Mouse (Mus musculus): ENCODE data around the gene Kcnma1.

GRCm38 (mm10) chr14:23645361-23646063 lies 368.8 kb downstream of the Kcnma1 start:
- TF ChIP-seq CTCF (conservative IDR thresholded peaks at IDR 0.05; ENCODE audit: low read length) (no peak), POU5F1 (IDR thresholded peaks at IDR 0.05; ENCODE audit: borderline replicate concordance, low read length) (no peak)
